Mouse (Mus musculus): Measurements from ENCODE around the gene Tdrd9.

The Tdrd9 gene

GRCm38 (mm10) chr12:111966683-111967173, 4.6 kb upstream of the Tdrd9 start, which contains the start of gene Atp5mpl:
Gene Atp5mpl, minus strand, starts transcription at chr12:111966977.
- DNase-seq: peak; percentile 93

- no peak for DNase-seq
Measured at GRCm38 (mm10) chr12:111970085-111970484, 1.3 kb upstream of the Tdrd9 start.

GRCm38 (mm10) chr12:111972504-111972903, 1.1 kb downstream of the Tdrd9 start:
- no peak for DNase-seq

GRCm38 (mm10) chr12:111974578-111974977, 3.2 kb downstream of the Tdrd9 start:
- DNase-seq: no peak

- DNase-seq: no peak
Measured at GRCm38 (mm10) chr12:111977138-111977537, 5.8 kb downstream of the Tdrd9 start.

GRCm38 (mm10) chr12:111978274-111978673, 6.9 kb downstream of the Tdrd9 start:
- no peak for DNase-seq

- no peak for DNase-seq
Measured at GRCm38 (mm10) chr12:111980887-111981367, 9.6 kb downstream of the Tdrd9 start, which contains the start of gene Rd3l. Gene Rd3l, minus strand, starts transcription at chr12:111981317.

- no peak for DNase-seq
Measured at GRCm38 (mm10) chr12:111981831-111982230, 10.5 kb downstream of the Tdrd9 start.

GRCm38 (mm10) chr12:111983165-111983564, 11.8 kb downstream of the Tdrd9 start:
- DNase-seq: no peak

GRCm38 (mm10) chr12:111986756-111987155, 15.4 kb downstream of the Tdrd9 start:
- DNase-seq: no peak

GRCm38 (mm10) chr12:111992626-111993025, 21.3 kb downstream of the Tdrd9 start:
- no peak for DNase-seq

- DNase-seq: no peak
Measured at GRCm38 (mm10) chr12:111995161-111995560, 23.8 kb downstream of the Tdrd9 start.

- no peak for DNase-seq
Measured at GRCm38 (mm10) chr12:111999735-112000134, 28.4 kb downstream of the Tdrd9 start.

- DNase-seq: peak; percentile 73
Measured at GRCm38 (mm10) chr12:112001223-112001622, 29.9 kb downstream of the Tdrd9 start.

- DNase-seq: no peak
Measured at GRCm38 (mm10) chr12:112012511-112013270, 41.3 kb downstream of the Tdrd9 start.

GRCm38 (mm10) chr12:112013271-112013801, 42.0 kb downstream of the Tdrd9 start:
- DNase-seq: no peak

GRCm38 (mm10) chr12:112016346-112016745, 45.0 kb downstream of the Tdrd9 start:
- DNase-seq: no peak

- DNase-seq: no peak
Measured at GRCm38 (mm10) chr12:112023306-112023705, 51.9 kb downstream of the Tdrd9 start.

GRCm38 (mm10) chr12:112024581-112025310, 53.4 kb downstream of the Tdrd9 start:
- DNase-seq: no peak

GRCm38 (mm10) chr12:112025457-112025856, 54.1 kb downstream of the Tdrd9 start:
- no peak for DNase-seq

- no peak for DNase-seq
Measured at GRCm38 (mm10) chr12:112025907-112026645, 54.7 kb downstream of the Tdrd9 start.

GRCm38 (mm10) chr12:112027408-112027807, 56.0 kb downstream of the Tdrd9 start:
- DNase-seq: no peak
